Comparison of ENCODE assay signal across 15 mouse cellular contexts in the genomic region with DNA sequence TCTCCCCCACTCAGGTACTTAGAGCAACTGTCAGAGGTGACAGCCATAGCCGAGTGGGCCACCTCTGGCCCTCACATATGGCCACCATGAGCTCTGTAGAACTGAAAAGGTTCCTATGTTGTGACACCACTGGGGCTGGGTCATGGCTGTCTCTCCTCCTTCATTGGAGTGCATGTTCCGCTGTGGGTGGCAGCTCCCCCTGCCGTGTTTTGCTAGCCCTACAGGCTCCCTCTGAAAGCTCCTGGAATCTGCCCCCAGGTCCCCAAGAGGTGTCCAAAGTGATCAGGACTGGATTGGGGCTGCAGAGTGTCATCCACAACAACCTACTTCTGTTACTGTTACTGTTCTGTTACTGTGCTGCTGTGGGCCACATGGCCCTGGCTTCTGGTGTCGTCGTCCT. TPM values are rescaled to one million over a fixed set of nuclear protein-coding genes. Genes with fewer than 3 reads are reported as not detected.
"Had no signal": no experiment of that assay in that cellular context is flagged by ENCODE, and none has a peak within 500 bp of the region (broad histone marks: within the 10 kb centered on the region; RNA-seq: fewer than 3 reads in every experiment).

No protein-coding gene starts in this region.

- H3K4me3 ChIP-seq: kidney, embryonic 15.5 days; limb, embryonic 13.5 days; liver, embryonic 12.5 days; midbrain, embryonic 10.5 days; myocyte; neural tube, embryonic 15.5 days had no signal

- ATAC-seq: liver, embryonic 12.5 days had no signal

- H3K36me3 ChIP-seq: kidney, embryonic 15.5 days; limb, embryonic 13.5 days; liver, embryonic 12.5 days; midbrain, embryonic 10.5 days; neural tube, embryonic 15.5 days had no signal

- H3K9me3 ChIP-seq: kidney, embryonic 15.5 days; limb, embryonic 13.5 days; liver, embryonic 12.5 days; midbrain, embryonic 10.5 days; neural tube, embryonic 15.5 days had no signal

- H3K27me3 ChIP-seq: kidney, embryonic 15.5 days; limb, embryonic 13.5 days; neural tube, embryonic 15.5 days had no signal

- DNase-seq: kidney, postnatal 14 days; left cerebral cortex, postnatal 4 days; lung, embryonic 14.5 days; lung, postnatal 10 days; lung, postnatal 4 days; midbrain, embryonic 14.5 days; right cerebral cortex, postnatal 14 days; thymus, postnatal 14 days had no signal

- H3K9ac ChIP-seq: kidney, embryonic 15.5 days; limb, embryonic 13.5 days; liver, embryonic 12.5 days; lung, embryonic 14.5 days; neural tube, embryonic 15.5 days had no signal

- H3K27ac ChIP-seq: kidney, embryonic 15.5 days; limb, embryonic 13.5 days; liver, embryonic 12.5 days; midbrain, embryonic 10.5 days; neural tube, embryonic 15.5 days had no signal

- H3K4me2 ChIP-seq: kidney, embryonic 15.5 days; limb, embryonic 13.5 days; liver, embryonic 12.5 days; lung, embryonic 14.5 days; neural tube, embryonic 15.5 days had no signal

RNA-seq across cellular contexts. Expression of a gene that starts 2.3 kb away (rescaled TPM):
- polyA plus RNA-seq: myocyte; neural tube, embryonic 11.5 days had no signal
